Mouse (Mus musculus) liver, adult 2 months (tissue): ENCODE results near the gene Pih1d1. TPM values are rescaled to one million over a fixed set of nuclear protein-coding genes. Genes with fewer than 3 reads are reported as not detected.

ENCODE experiments used
- DNase-seq: peaks from one replicate; pipeline ENCODE4 v3.0.0-alpha.2; 2011; ENCODE audit warnings: low read depth, low spot score; ENCODE audit errors: extremely low read depth
- H3K27ac ChIP-seq: fragments of 200-500 bp; replicated peaks from 2 replicates; pipeline ENCODE4 v1.5.1; 2012; ENCODE audit warnings: low read depth, mild to moderate bottlenecking, control low read depth, inconsistent platforms, low read length; ENCODE audit not compliant: insufficient read depth
- H3K27me3 ChIP-seq: fragments of 200-500 bp; 2 replicates; pipeline ENCODE4 v1.6.1; 2012; ENCODE audit warnings: mild to moderate bottlenecking, moderate library complexity, low read length, inconsistent platforms; ENCODE audit not compliant: control insufficient read depth, insufficient read depth
- H3K36me3 ChIP-seq: fragments of 200-500 bp; 2 replicates; pipeline ENCODE4 v1.6.1; 2012; ENCODE audit warnings: low read length, inconsistent platforms; ENCODE audit not compliant: control insufficient read depth, insufficient read depth
- H3K4me1 ChIP-seq: fragments of 200-500 bp; 2 replicates; pipeline ENCODE4 v1.6.1; 2011; ENCODE audit warnings: low read length; ENCODE audit not compliant: control insufficient read depth, insufficient read depth
- H3K4me3 ChIP-seq: fragments of 200-500 bp; 2 replicates; pipeline ENCODE4 v1.5.1; 2011; ENCODE audit warnings: low read depth, mild to moderate bottlenecking, control low read depth, low read length, moderate library complexity; ENCODE audit not compliant: insufficient read depth
- H3K79me2 ChIP-seq: fragments of 200-500 bp; 2 replicates; pipeline ENCODE4 v1.6.1; 2012; ENCODE audit warnings: inconsistent platforms, mild to moderate bottlenecking, low read length, moderate library complexity; ENCODE audit not compliant: control insufficient read depth, insufficient read depth
- H3K9ac ChIP-seq: fragments of 200-500 bp; 2 replicates; pipeline ENCODE4 v1.6.1; 2012; ENCODE audit warnings: low read depth, mild to moderate bottlenecking, control low read depth, inconsistent platforms, low read length
- CTCF ChIP-seq: fragments of 200-500 bp; IDR thresholded peaks from 2 replicates; pipeline ENCODE4 v1.5.1; 2011; ENCODE audit warnings: low read depth, low read length, control low read depth
- POLR2A ChIP-seq: fragments of 200-500 bp; IDR thresholded peaks from 2 replicates; pipeline ENCODE4 v1.6.1; 2011; ENCODE audit warnings: low read length, control low read depth; ENCODE audit not compliant: insufficient read depth; ENCODE audit errors: extremely low read depth
- WGBS: fragments of 180-500 bp; shearing (Covaris S2); methylation state at CpG from one replicate; pipeline ENCODE4 v1.1.7; 2018; 5-methylcytosine and 5-hydroxymethylcytosine counted together
- polyA plus RNA-seq: library from polyadenylated mRNA; depleted of rRNA; stranded (reverse); fragments of >200 nt; gene quantifications from 2 replicates; pipeline ENCODE4 v1.2.3, GENCODE M21; 2012
- total RNA-seq: library from RNA; depleted of rRNA; stranded (reverse); fragments of >200 nt; gene quantifications from 2 replicates; pipeline ENCODE4 v1.2.3, GENCODE M21; 2014

The Pih1d1 gene
- total and polyA plus RNA-seq, 2 experiments, result 48.0 to 62.1 TPM

DNA sequence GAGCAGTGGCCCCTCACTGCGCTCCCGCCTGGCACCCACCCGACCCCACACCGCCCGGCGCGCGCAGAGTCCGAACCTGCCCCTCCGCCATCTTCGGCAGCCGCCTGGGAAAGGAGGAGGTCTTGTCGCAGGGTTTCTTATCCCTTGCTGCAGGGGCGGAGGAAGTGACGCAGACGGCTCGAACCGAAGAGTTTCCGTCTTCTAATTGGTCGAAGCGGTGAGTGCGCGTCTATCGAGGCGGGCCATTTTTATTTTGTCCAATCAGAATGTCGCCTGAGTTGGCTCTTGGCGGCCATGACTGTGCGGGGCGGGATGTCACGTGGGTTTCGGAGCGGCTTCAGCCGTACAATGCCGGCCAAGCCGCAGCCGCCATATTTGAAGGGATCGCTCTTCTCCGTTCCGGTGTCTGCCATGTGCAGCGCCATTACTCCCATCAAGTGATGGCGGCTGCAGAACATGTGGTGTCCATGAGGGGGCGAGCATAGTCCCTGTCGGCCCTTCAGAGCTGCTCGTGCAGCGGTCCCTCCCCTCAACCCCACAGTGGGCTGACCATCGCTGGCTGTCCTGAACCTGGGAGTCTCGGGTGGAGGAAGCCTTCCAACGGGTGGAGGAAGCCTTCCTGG, 25.4 kb upstream of the Pih1d1 start, which contains the start of gene Rpl13a:
TSS of gene Rpl13a (minus strand) at position 138 of the 623 bp plus-strand sequence.
- Histone ChIP-seq H3K4me1 (peaks cover 33% of the 10 kb centered on the region), H3K27me3 (no peaks in the 10 kb centered on the region)
- TF ChIP-seq POLR2A (peak; percentile 94), CTCF (peak; percentile 86)

GRCm38 (mm10) chr7:45129318-45129717, 24.8 kb upstream of the Pih1d1 start:
- DNase-seq, result peak; percentile 85
- Histone ChIP-seq H3K27ac (peak overlapping the region; percentile 90), H3K9ac (peak overlapping the region; percentile 72), H3K36me3 (peaks cover 18% of the 10 kb centered on the region; the same call in 1 of the 2 replicates), H3K27me3 (no peaks in the 10 kb centered on the region), H3K4me3 (peak overlapping the region; percentile 62), H3K79me2 (peaks cover 11% of the 10 kb centered on the region; the same call in 1 of the 2 replicates), H3K4me1 (peaks cover 33% of the 10 kb centered on the region)
- under 1% methylated on average over 17 of the region's 17 CpGs for WGBS
- TF ChIP-seq POLR2A, result no peak
- no peak for TF ChIP-seq CTCF

More for the DNA sequence above, 25.4 kb upstream of the Pih1d1 start, which contains the start of gene Rpl13a:
- WGBS, result under 1% methylated on average over 48 of the region's 48 CpGs
- Histone ChIP-seq H3K9ac (peak within 1 kb of the TSS; percentile 95), H3K36me3 (peaks cover 18% of the 10 kb centered on the region; the same call in 1 of the 2 replicates), H3K27ac (peak within 1 kb of the TSS; percentile 90), H3K4me3 (peak within 1 kb of the TSS; percentile 90), H3K79me2 (peaks cover 11% of the 10 kb centered on the region; the same call in 1 of the 2 replicates)
- DNase-seq, result peak; percentile 94

DNA sequence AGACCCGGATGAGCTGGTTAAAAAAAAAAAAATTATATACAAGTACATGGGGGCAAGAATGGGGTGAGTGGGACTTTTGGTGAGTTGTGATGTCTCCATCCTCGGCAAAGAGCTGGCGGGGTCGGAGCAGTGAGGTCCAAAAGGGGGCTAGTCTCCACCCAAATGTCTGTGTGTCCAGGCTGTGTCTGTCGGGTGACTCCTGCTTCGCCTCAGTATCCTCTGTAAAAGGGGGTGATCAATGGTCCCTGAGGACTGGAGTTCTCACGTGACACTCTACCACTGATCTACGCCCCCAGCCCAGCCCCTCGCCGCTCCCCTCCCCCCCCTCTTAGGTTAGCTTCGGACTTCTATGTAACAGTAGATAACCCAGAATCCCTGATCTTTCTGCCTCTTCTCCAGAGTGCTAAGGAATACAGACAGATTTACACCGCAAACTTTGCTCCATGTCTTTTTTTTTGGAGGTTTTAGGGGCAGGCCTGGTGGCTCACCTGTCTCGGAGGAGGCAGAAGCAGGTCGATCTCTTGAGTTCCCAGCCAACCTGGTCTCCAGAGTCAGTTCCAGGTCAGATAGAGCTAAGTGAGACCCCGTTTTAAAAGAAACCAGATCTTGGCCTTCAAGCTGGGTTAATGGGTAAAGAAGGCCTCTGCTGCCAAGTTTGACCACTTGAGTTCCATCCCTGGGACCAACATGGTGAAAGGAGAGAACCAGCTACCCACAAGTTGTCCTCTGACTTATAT, 24.2 kb upstream of the Pih1d1 start:
- peaks cover 31% of the 10 kb centered on the region for H3K4me1 ChIP-seq

GRCm38 (mm10) chr7:45131850-45132249, 22.3 kb upstream of the Pih1d1 start:
- Histone ChIP-seq H3K27me3 (no peaks in the 10 kb centered on the region), H3K9ac (0 out of 2 replicates have a peak overlapping the region, but pooled peaks have one; percentile 6), H3K36me3 (peaks cover 5% of the 10 kb centered on the region; the same call in 1 of the 2 replicates), H3K4me3 (no peak overlapping the region), H3K79me2 (peaks cover 11% of the 10 kb centered on the region; the same call in 1 of the 2 replicates), H3K4me1 (peaks cover 26% of the 10 kb centered on the region), H3K27ac (peak overlapping the region; percentile 52)
- DNase-seq, result no peak
- WGBS, result 83% methylated on average over 11 of the region's 11 CpGs
- TF ChIP-seq POLR2A (no peak), CTCF (no peak)

More for the DNA sequence above, 24.2 kb upstream of the Pih1d1 start:
- Histone ChIP-seq H3K79me2 (peaks cover 11% of the 10 kb centered on the region; the same call in 1 of the 2 replicates), H3K9ac (peak overlapping the region; percentile 30), H3K4me3 (no peak overlapping the region), H3K36me3 (peaks cover 18% of the 10 kb centered on the region; the same call in 1 of the 2 replicates), H3K27me3 (no peaks in the 10 kb centered on the region), H3K27ac (peak overlapping the region; percentile 90)
- no peak for DNase-seq
- 51% methylated on average over 15 of the region's 15 CpGs for WGBS
- TF ChIP-seq POLR2A (no peak), CTCF (no peak)

GRCm38 (mm10) chr7:45133446-45134159, 20.5 kb upstream of the Pih1d1 start:
- H3K4me3 ChIP-seq, result no peak overlapping the region
- no peaks in the 10 kb centered on the region for H3K27me3 ChIP-seq
- no peak for TF ChIP-seq POLR2A
- peak; percentile 43 for TF ChIP-seq CTCF
- no peaks in the 10 kb centered on the region; the same call in 1 of the 2 replicates for H3K79me2 ChIP-seq
- H3K4me1 ChIP-seq, result peaks cover 19% of the 10 kb centered on the region
- H3K27ac ChIP-seq, result no peak overlapping the region
- H3K9ac ChIP-seq, result no peak overlapping the region
- no peaks in the 10 kb centered on the region for H3K36me3 ChIP-seq
- DNase-seq, result no peak
- WGBS, result 94% methylated on average over 8 of the region's 8 CpGs
